Mouse (Mus musculus) midbrain, embryonic 11.5 days (tissue): Measurements from ENCODE around the gene Pdzk1ip1. TPM values are rescaled to one million over a fixed set of nuclear protein-coding genes. Genes with fewer than 3 reads are reported as not detected.

Experiments
- ATAC-seq: fragments of 200-750 bp; cut with Nextera tagmentation; 2 replicates; pipeline ENCODE4 v1.8.0; 2017; ENCODE audit warnings: moderate TSS enrichment, moderate library complexity; ENCODE audit not compliant: low FRiP score
- DNase-seq: peaks from one replicate; pipeline ENCODE4 v3.0.0; 2015; ENCODE audit warnings: low spot score; ENCODE audit errors: missing footprints
- H3K27ac ChIP-seq: fragments of 300-500 bp; sonication (generic); 2 replicates; pipeline ENCODE4 v1.5.1; 2014; ENCODE audit warnings: low read depth, low read length
- H3K27me3 ChIP-seq: fragments of 300-500 bp; sonication (generic); 2 replicates; pipeline ENCODE4 v1.6.1; 2014; ENCODE audit warnings: mild to moderate bottlenecking, low read length, moderate library complexity, mixed read lengths; ENCODE audit not compliant: control insufficient read depth, insufficient read depth
- H3K36me3 ChIP-seq: fragments of 300-500 bp; sonication (generic); 2 replicates; pipeline ENCODE4 v1.6.1; 2014; ENCODE audit warnings: mild to moderate bottlenecking, low read length, moderate library complexity, mixed read lengths; ENCODE audit not compliant: control insufficient read depth, insufficient read depth
- H3K4me1 ChIP-seq: fragments of 300-500 bp; sonication (generic); 2 replicates; pipeline ENCODE4 v1.6.1; 2014; ENCODE audit warnings: low read length; ENCODE audit not compliant: control insufficient read depth, insufficient read depth
- H3K4me2 ChIP-seq: fragments of 300-500 bp; sonication (generic); 2 replicates; pipeline ENCODE4 v1.6.1; 2014; ENCODE audit warnings: mild to moderate bottlenecking, moderate library complexity
- H3K4me3 ChIP-seq: fragments of 300-500 bp; sonication (generic); 2 replicates; pipeline ENCODE4 v1.5.1; 2014; ENCODE audit warnings: low read depth, low read length
- H3K9ac ChIP-seq: fragments of 300-500 bp; sonication (generic); 2 replicates; pipeline ENCODE4 v1.6.1; 2014; ENCODE audit warnings: low read length
- H3K9me3 ChIP-seq: fragments of 300-500 bp; sonication (generic); 2 replicates; pipeline ENCODE4 v1.6.1; 2016; ENCODE audit warnings: low read length; ENCODE audit not compliant: control insufficient read depth
- WGBS: fragments of 180-500 bp; shearing (Covaris S2); extraction: QIAGEN DNeasy Blood & Tissue Kit; methylation state at CpG from one replicate; pipeline ENCODE4 v1.1.7; 2014; 5-methylcytosine and 5-hydroxymethylcytosine counted together
- polyA plus RNA-seq: library from polyadenylated mRNA; unstranded; fragments of >200 nt; fragmentation: Nextera tagmentation; extraction: Ambion mirVana; gene quantifications from 2 replicates; pipeline ENCODE4 v1.2.1, GENCODE M21; 2014

The Pdzk1ip1 gene
- 14.6 and 16.6 TPM in 2 replicates for polyA plus RNA-seq

GRCm38 (mm10) chr4:115088611-115089338 is at the start of gene Pdzk1ip1:
Gene Pdzk1ip1, plus strand, starts transcription at chr4:115088708.
- Histone ChIP-seq H3K9me3 (no peaks in the 10 kb centered on the region), H3K4me1 (no peaks in the 10 kb centered on the region), H3K4me3 (no peak within 1 kb of the TSS), H3K27me3 (no peaks in the 10 kb centered on the region; the same call in 1 of the 2 replicates), H3K9ac (no peak within 1 kb of the TSS), H3K36me3 (no peaks in the 10 kb centered on the region), H3K4me2 (no peak within 1 kb of the TSS), H3K27ac (no peak within 1 kb of the TSS)
- WGBS, result 30% methylated on average over 11 of the region's 11 CpGs
- no peak for DNase-seq
- ATAC-seq, result no peak

GRCm38 (mm10) chr4:115045621-115046020 is 42.9 kb upstream of the Pdzk1ip1 start:
- ATAC-seq, result no peak
- Histone ChIP-seq H3K27ac (no peak overlapping the region), H3K9me3 (no peaks in the 10 kb centered on the region), H3K4me1 (no peaks in the 10 kb centered on the region), H3K4me2 (no peak overlapping the region), H3K27me3 (peaks cover 14% of the 10 kb centered on the region), H3K9ac (no peak overlapping the region), H3K4me3 (no peak overlapping the region), H3K36me3 (peaks cover 10% of the 10 kb centered on the region)
- WGBS, result 87% methylated on average over 3 of the region's 3 CpGs
- DNase-seq, result no peak

- H3K4me3 ChIP-seq, result no peak overlapping the region
- H3K27ac ChIP-seq, result no peak overlapping the region
- no peaks in the 10 kb centered on the region for H3K36me3 ChIP-seq
- peak; percentile 14; the same call in 1 of the 2 replicates for ATAC-seq
- H3K9ac ChIP-seq, result no peak overlapping the region
- H3K4me1 ChIP-seq, result peaks cover 3% of the 10 kb centered on the region; the same call in 1 of the 2 replicates
- peaks cover 33% of the 10 kb centered on the region for H3K27me3 ChIP-seq
- WGBS, result 6% methylated on average over 5 of the region's 5 CpGs
- no peak overlapping the region for H3K4me2 ChIP-seq
- no peaks in the 10 kb centered on the region for H3K9me3 ChIP-seq
- DNase-seq, result peak; percentile 96
These were observed 40.8 kb upstream of the Pdzk1ip1 start for GRCm38 (mm10) chr4:115047750-115048149.

- peaks cover 3% of the 10 kb centered on the region; the same call in 1 of the 2 replicates for H3K4me1 ChIP-seq
- ATAC-seq, result no peak
- WGBS, result 72% methylated on average over 8 of the region's 8 CpGs
- H3K9ac ChIP-seq, result no peak overlapping the region
- H3K36me3 ChIP-seq, result no peaks in the 10 kb centered on the region
- H3K4me3 ChIP-seq, result no peak overlapping the region
- no peak overlapping the region for H3K27ac ChIP-seq
- peaks cover 37% of the 10 kb centered on the region for H3K27me3 ChIP-seq
- no peaks in the 10 kb centered on the region for H3K9me3 ChIP-seq
- DNase-seq, result no peak
- no peak overlapping the region for H3K4me2 ChIP-seq
These were observed 40.3 kb upstream of the Pdzk1ip1 start for GRCm38 (mm10) chr4:115048190-115048589.

GRCm38 (mm10) chr4:115051245-115051644 is 37.3 kb upstream of the Pdzk1ip1 start:
- no peak overlapping the region for H3K4me2 ChIP-seq
- H3K36me3 ChIP-seq, result no peaks in the 10 kb centered on the region
- no peak for ATAC-seq
- H3K4me3 ChIP-seq, result no peak overlapping the region
- peaks cover 5% of the 10 kb centered on the region for H3K4me1 ChIP-seq
- no peaks in the 10 kb centered on the region for H3K9me3 ChIP-seq
- no peak for DNase-seq
- 79% methylated on average over 5 of the region's 5 CpGs for WGBS
- peaks cover 65% of the 10 kb centered on the region for H3K27me3 ChIP-seq
- no peak overlapping the region for H3K27ac ChIP-seq
- no peak overlapping the region for H3K9ac ChIP-seq

GRCm38 (mm10) chr4:115052343-115053005 is 36.0 kb upstream of the Pdzk1ip1 start:
- H3K9ac ChIP-seq, result peak overlapping the region; percentile 49

GRCm38 (mm10) chr4:115055044-115055443 is 33.5 kb upstream of the Pdzk1ip1 start:
- WGBS, result 0% methylated on average over 2 of the region's 2 CpGs
- no peaks in the 10 kb centered on the region for H3K36me3 ChIP-seq
- H3K9ac ChIP-seq, result no peak overlapping the region
- ATAC-seq (no peak), DNase-seq (peak; percentile 90)
- no peaks in the 10 kb centered on the region for H3K9me3 ChIP-seq
- peaks cover 12% of the 10 kb centered on the region for H3K4me1 ChIP-seq
- no peak overlapping the region for H3K27ac ChIP-seq
- no peak overlapping the region for H3K4me3 ChIP-seq
- H3K4me2 ChIP-seq, result no peak overlapping the region
- peaks cover 91% of the 10 kb centered on the region for H3K27me3 ChIP-seq

More at GRCm38 (mm10) chr4:115052343-115053005, 36.0 kb upstream of the Pdzk1ip1 start:
- H3K27me3 ChIP-seq, result peaks cover 77% of the 10 kb centered on the region
- H3K27ac ChIP-seq, result no peak overlapping the region; the same call in 1 of the 2 replicates
- ATAC-seq, result peak; percentile 36; the same call in 1 of the 2 replicates
- peak overlapping the region; percentile 45 for H3K4me2 ChIP-seq
- H3K4me3 ChIP-seq, result peak overlapping the region; percentile 24
- peaks cover 12% of the 10 kb centered on the region for H3K4me1 ChIP-seq
- H3K9me3 ChIP-seq, result no peaks in the 10 kb centered on the region
- DNase-seq, result peak; percentile 94
- no peaks in the 10 kb centered on the region for H3K36me3 ChIP-seq
- under 1% methylated on average over 36 of the region's 36 CpGs for WGBS

GRCm38 (mm10) chr4:115055691-115056090 is 32.8 kb upstream of the Pdzk1ip1 start:
- DNase-seq, result peak; percentile 91
- Histone ChIP-seq H3K27me3 (peaks cover 94% of the 10 kb centered on the region), H3K4me2 (no peak overlapping the region), H3K27ac (no peak overlapping the region), H3K4me1 (peaks cover 12% of the 10 kb centered on the region), H3K9me3 (no peaks in the 10 kb centered on the region), H3K36me3 (no peaks in the 10 kb centered on the region), H3K9ac (no peak overlapping the region), H3K4me3 (no peak overlapping the region)
- ATAC-seq, result no peak
- 20% methylated on average over 3 of the region's 3 CpGs for WGBS

- H3K27ac ChIP-seq, result peak within 1 kb of the TSS; percentile 55
- H3K9me3 ChIP-seq, result no peaks in the 10 kb centered on the region
- H3K36me3 ChIP-seq, result no peaks in the 10 kb centered on the region
- peak within 1 kb of the TSS; percentile 63 for H3K9ac ChIP-seq
- ATAC-seq (peak; percentile 71), DNase-seq (peak; percentile 97)
- H3K4me2 ChIP-seq, result peak within 1 kb of the TSS; percentile 48
- H3K4me1 ChIP-seq, result peaks cover 12% of the 10 kb centered on the region
- peaks cover 96% of the 10 kb centered on the region for H3K27me3 ChIP-seq
- peak within 1 kb of the TSS; percentile 29 for H3K4me3 ChIP-seq
- WGBS, result under 1% methylated on average over 55 of the region's 60 CpGs
These were observed 32.1 kb upstream of the Pdzk1ip1 start, which contains the start of gene Tal1 for GRCm38 (mm10) chr4:115056371-115056920. Gene Tal1, plus strand, starts transcription at chr4:115056426.
